Mouse (Mus musculus) heart, adult 2 months (tissue): ENCODE data around the gene Klhdc9. TPM values are rescaled to one million over a fixed set of nuclear protein-coding genes. Genes with fewer than 3 reads are reported as not detected.

Experiments used
- DNase-seq, 2 experiments: peaks; one replicate each; pipeline ENCODE4 v3.0.0; 2021
- H3K27ac ChIP-seq: fragments of 200-600 bp; 2 replicates; pipeline ENCODE4 v1.8.1; 2022
- H3K27me3 ChIP-seq: fragments of 200-500 bp; 2 replicates; pipeline ENCODE4 v1.6.1; 2012; ENCODE audit warnings: mild to moderate bottlenecking, low read length, inconsistent platforms, mixed read lengths; ENCODE audit not compliant: control insufficient read depth, insufficient read depth
- H3K36me3 ChIP-seq: fragments of 200-500 bp; 2 replicates; pipeline ENCODE4 v1.6.1; 2012; ENCODE audit warnings: low read length, inconsistent platforms; ENCODE audit not compliant: control insufficient read depth, insufficient read depth
- H3K4me1 ChIP-seq: fragments of 200-500 bp; 2 replicates; pipeline ENCODE4 v1.6.1; 2011; ENCODE audit warnings: low read length; ENCODE audit not compliant: control insufficient read depth, insufficient read depth
- H3K4me3 ChIP-seq: fragments of 200-600 bp; 2 replicates; pipeline ENCODE4 v1.8.1; 2022
- H3K79me2 ChIP-seq: fragments of 200-500 bp; replicated peaks from 2 replicates; pipeline ENCODE4 v1.6.1; 2012; ENCODE audit warnings: mild to moderate bottlenecking, inconsistent platforms, low read length, moderate library complexity, mixed read lengths; ENCODE audit not compliant: control insufficient read depth, insufficient read depth
- H3K9ac ChIP-seq: fragments of 200-500 bp; 2 replicates; pipeline ENCODE4 v1.6.1; 2012; ENCODE audit warnings: low read depth, mild to moderate bottlenecking, control low read depth, inconsistent platforms, low read length, mixed read lengths
- CTCF ChIP-seq: fragments of 200-600 bp; IDR thresholded peaks from 2 replicates; pipeline ENCODE4 v1.8.1; 2022; ENCODE audit warnings: antibody characterized with exemption, mild to moderate bottlenecking, moderate library complexity
- EP300 ChIP-seq: fragments of 200-500 bp; IDR thresholded peaks from 2 replicates; pipeline ENCODE4 v1.6.1; 2011; ENCODE audit warnings: low read depth, low read length, control low read depth; ENCODE audit not compliant: insufficient read depth
- POLR2A ChIP-seq: fragments of 200-500 bp; IDR thresholded peaks from 2 replicates; pipeline ENCODE4 v1.6.1; 2011; ENCODE audit warnings: mild to moderate bottlenecking, low read depth, low read length, control low read depth; ENCODE audit not compliant: insufficient read depth
- WGBS: fragments of 180-500 bp; shearing (Covaris S2); methylation state at CpG from one replicate; pipeline ENCODE4 v1.1.7; 2018; 5-methylcytosine and 5-hydroxymethylcytosine counted together
- intact Hi-C: fragments of 180-260 bp; cut with DNase I; formaldehyde crosslinking; loops from one replicate; pipeline ENCODE4 v1.15.1; 2025
- long read RNA-seq: library from polyadenylated mRNA; stranded (forward); transcript quantifications from one replicate; pipeline ENCODE4 v2.0.0, GENCODE M21; 2021
- polyA plus RNA-seq: library from polyadenylated mRNA; depleted of rRNA; stranded (reverse); fragments of >200 nt; gene quantifications from 2 replicates; pipeline ENCODE4 v1.2.3, GENCODE M21; 2012; rRNA removed
- total RNA-seq, 2 experiments: library from RNA; stranded (reverse); gene quantifications; 2 replicates each; pipeline ENCODE4 v1.2.3; 2021

Klhdc9 gene
- total RNA-seq (under 1 TPM in 1 of 2 experiments, not detected in 1; 0.16 TPM), polyA plus RNA-seq (0.20 and 0.25 TPM in 2 replicates)
- long read RNA-seq = 0 reads

DNA sequence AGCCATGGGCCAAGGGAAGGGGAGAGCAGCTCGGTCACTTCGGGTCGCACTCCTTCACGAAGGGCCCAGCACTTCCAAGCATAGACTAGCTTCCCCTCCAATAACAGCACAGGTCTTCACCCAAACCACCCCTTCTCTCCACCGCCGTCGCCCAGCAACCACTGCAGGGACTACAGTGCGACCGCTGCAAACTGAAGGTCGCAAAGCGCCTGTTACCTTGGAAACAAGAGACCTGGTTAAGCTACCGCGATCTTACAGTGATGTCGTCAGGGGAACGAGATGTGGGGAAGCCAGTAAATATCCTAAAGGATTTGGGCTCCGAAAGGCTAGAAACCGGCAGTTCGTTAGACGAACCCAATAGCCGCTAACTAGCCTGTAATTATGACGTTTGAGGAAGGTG, at the start of gene Klhdc9:
Gene Klhdc9, minus strand, starts transcription at position 143 of the 400 bp plus-strand sequence.
- intact Hi-C loops = loop anchor here (1.0 to 5.0 kb wide), 3 partner anchors 47 to 206 kb away; no protein-coding TSS in a partner anchor
- no peaks in the 10 kb centered on the region for H3K36me3 ChIP-seq
- H3K9ac ChIP-seq = peak within 1 kb of the TSS; percentile 49; the same call in 1 of the 2 replicates
- TF ChIP-seq CTCF = no peak
- TF ChIP-seq EP300 = no peak
- no peak for TF ChIP-seq POLR2A
- no peaks in the 10 kb centered on the region for H3K27me3 ChIP-seq
- H3K27ac ChIP-seq = peak within 1 kb of the TSS; percentile 44; the same call in 1 of the 2 replicates
- no peaks in the 10 kb centered on the region; the same call in 1 of the 2 replicates for H3K4me1 ChIP-seq
- H3K4me3 ChIP-seq = peak within 1 kb of the TSS; percentile 13
- no peaks in the 10 kb centered on the region for H3K79me2 ChIP-seq
- WGBS = 10% methylated on average over 21 of the region's 21 CpGs
- DNase-seq = peak; percentile 65 to 79

DNA sequence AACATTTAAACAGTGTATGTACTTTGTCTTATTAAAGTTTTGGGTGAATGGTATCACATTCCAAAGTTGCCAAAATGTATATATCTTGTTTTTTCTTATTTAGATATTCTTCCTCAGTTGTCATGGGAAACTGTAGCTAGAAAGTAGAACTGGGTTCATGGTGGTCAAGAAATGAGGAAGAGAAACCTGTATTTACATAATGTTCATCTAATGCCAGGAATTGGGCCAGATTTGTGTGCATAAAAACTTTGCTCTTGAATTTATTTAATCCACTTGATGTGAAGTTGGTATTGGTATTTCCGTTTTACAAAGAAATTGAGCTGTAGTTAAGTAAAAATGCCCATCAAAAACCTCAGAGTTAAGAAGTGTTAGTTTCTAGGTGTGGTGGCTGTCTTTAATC, 49.6 kb upstream of the Klhdc9 start:
- no peak for TF ChIP-seq CTCF
- TF ChIP-seq POLR2A = no peak
- TF ChIP-seq EP300 = no peak
- intact Hi-C loops = loop anchor here (2.0 to 5.0 kb wide), 2 partner anchors 42 to 121 kb away; no protein-coding TSS in a partner anchor
- peaks cover 2% of the 10 kb centered on the region; the same call in 1 of the 2 replicates for H3K79me2 ChIP-seq
- H3K27ac ChIP-seq = no peak overlapping the region
- H3K9ac ChIP-seq = no peak overlapping the region
- no peaks in the 10 kb centered on the region for H3K27me3 ChIP-seq
- H3K36me3 ChIP-seq = no peaks in the 10 kb centered on the region
- peaks cover 4% of the 10 kb centered on the region for H3K4me1 ChIP-seq
- no peak overlapping the region for H3K4me3 ChIP-seq
- whole genome bisulfite sequencing = 89% methylated on average over 1 of the region's 1 CpGs
- DNase-seq = no peak

DNA sequence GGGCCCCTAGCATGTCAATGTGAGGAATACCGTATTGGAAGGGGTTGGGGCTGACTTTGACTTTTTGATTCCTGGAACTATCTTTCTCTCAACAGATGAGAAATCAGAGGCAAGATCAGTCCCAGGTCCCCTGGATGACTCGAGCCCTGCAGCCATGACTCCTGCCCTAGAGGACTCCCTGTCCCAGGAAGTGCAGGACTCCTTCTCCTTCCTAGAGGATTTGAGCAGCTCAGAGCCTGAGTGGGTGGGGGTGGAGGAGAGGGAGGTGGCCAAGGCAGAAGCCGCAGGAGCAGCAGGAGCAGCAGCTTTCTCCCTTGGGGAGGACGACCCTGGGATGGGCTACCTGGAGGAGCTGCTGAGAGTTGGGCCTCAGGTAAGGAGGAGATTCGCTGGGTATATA, 46.7 kb upstream of the Klhdc9 start:
- DNase-seq = no peak
- H3K79me2 ChIP-seq = no peaks in the 10 kb centered on the region
- H3K36me3 ChIP-seq = no peaks in the 10 kb centered on the region
- no peak overlapping the region for H3K9ac ChIP-seq
- TF ChIP-seq POLR2A (no peak), EP300 (no peak), CTCF (no peak)
- intact Hi-C loops = loop anchor here (5.0 kb wide), 1 partner anchor 45 kb away; the partner anchor contains the start of gene Klhdc9
- no peak overlapping the region for H3K4me3 ChIP-seq
- no peak overlapping the region for H3K27ac ChIP-seq
- H3K4me1 ChIP-seq = no peaks in the 10 kb centered on the region
- whole genome bisulfite sequencing = 72% methylated on average over 5 of the region's 5 CpGs
- H3K27me3 ChIP-seq = no peaks in the 10 kb centered on the region

DNA sequence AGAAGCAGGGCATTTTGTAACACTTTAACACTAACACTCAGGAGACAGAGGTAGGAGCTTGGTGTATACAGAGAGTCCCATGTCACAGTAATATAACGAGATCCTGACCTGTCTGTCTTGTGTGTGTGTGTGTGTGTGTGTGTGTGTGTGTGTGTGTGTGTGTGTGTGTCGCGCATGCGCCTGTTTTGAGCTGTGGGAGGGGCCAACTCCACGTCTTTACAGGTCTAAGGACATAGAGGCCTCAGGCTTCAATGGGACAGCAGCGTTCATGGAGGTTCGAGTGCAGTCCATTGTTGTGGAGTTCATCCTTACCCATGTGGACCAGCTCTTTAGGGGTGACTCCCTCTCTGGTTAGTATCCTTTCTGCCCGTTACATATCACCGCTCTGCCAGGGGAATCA, 42.4 kb upstream of the Klhdc9 start:
- TF ChIP-seq EP300 (no peak), CTCF (no peak), POLR2A (no peak)
- H3K27ac ChIP-seq = no peak overlapping the region
- no peaks in the 10 kb centered on the region for H3K4me1 ChIP-seq
- WGBS = 84% methylated on average over 9 of the region's 9 CpGs
- intact Hi-C loops = no loop called here
- H3K9ac ChIP-seq = no peak overlapping the region
- H3K4me3 ChIP-seq = no peak overlapping the region
- no peak for DNase-seq
- H3K79me2 ChIP-seq = no peaks in the 10 kb centered on the region
- no peaks in the 10 kb centered on the region for H3K27me3 ChIP-seq
- H3K36me3 ChIP-seq = no peaks in the 10 kb centered on the region

DNA sequence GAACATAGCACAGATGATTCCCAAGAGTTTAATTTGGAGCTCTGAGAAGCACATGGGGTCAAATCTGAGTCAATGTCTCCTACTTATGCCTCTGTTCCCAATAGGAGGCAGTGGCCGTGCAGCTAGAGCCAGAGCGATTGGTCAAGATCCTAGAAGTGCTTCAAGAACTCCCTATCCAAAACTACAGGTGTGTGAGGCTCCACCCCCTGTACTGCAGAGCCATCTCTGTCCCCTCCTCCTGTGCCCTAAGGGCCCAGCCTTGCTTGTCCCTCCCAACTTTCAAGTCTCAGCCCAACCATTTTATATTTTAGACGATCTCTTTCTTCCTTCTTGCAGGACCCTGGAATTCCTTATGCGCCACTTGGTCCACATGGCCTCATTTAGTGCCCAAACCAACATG, 41.2 kb upstream of the Klhdc9 start:
- WGBS = 80% methylated on average over 4 of the region's 4 CpGs
- H3K4me3 ChIP-seq = no peak overlapping the region
- no peaks in the 10 kb centered on the region for H3K4me1 ChIP-seq
- no peaks in the 10 kb centered on the region for H3K36me3 ChIP-seq
- intact Hi-C loops = no loop called here
- H3K27me3 ChIP-seq = no peaks in the 10 kb centered on the region
- no peak for TF ChIP-seq CTCF
- no peak for TF ChIP-seq POLR2A
- TF ChIP-seq EP300 = no peak
- H3K9ac ChIP-seq = no peak overlapping the region
- DNase-seq = no peak
- H3K27ac ChIP-seq = no peak overlapping the region
- H3K79me2 ChIP-seq = no peaks in the 10 kb centered on the region

DNA sequence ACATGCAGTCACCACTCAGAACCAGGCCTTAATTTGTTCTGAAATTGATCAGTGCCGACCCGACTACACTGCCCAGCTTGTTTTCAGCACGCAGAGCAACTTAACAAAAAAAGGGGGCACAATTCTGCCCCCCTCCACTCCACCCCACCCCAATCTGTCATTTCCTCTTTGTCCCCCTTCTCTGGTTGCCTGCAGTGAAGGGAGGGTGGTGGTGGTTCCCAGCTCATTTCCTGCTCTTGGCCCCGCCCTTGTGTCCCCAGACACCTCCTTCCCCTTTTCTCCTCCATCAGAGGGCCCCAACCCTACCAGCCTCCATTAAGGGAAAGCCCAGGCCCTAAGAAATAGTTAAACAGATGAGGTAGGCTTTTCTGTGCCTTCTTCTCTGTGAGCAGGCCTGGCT, 29.5 kb upstream of the Klhdc9 start:
- no peak overlapping the region for H3K4me3 ChIP-seq

More for the DNA sequence above, 29.5 kb upstream of the Klhdc9 start:
- Histone ChIP-seq H3K27me3 (no peaks in the 10 kb centered on the region), H3K4me1 (no peaks in the 10 kb centered on the region), H3K27ac (no peak overlapping the region), H3K79me2 (no peaks in the 10 kb centered on the region), H3K9ac (no peak overlapping the region), H3K36me3 (no peaks in the 10 kb centered on the region)
- TF ChIP-seq POLR2A = no peak
- TF ChIP-seq EP300 = no peak
- no peak for TF ChIP-seq CTCF
- peak in 1 of 2 experiments; percentile 78 for DNase-seq
- intact Hi-C loops = no loop called here
- WGBS = 78% methylated on average over 4 of the region's 4 CpGs
